Mouse (Mus musculus) heart, postnatal 0 days (tissue): ENCODE measurements around the gene Rhag.

Source experiments
- CTCF ChIP-seq: IDR thresholded peaks from 2 replicates; pipeline ENCODE4 v1.5.1; 2016; ENCODE audit warnings: antibody characterized with exemption, control low read depth, low read depth
- EP300 ChIP-seq: IDR thresholded peaks from 2 replicates; pipeline ENCODE4 v1.6.1; 2016; ENCODE audit warnings: antibody characterized with exemption, low read depth

- TF ChIP-seq EP300 (no peak), CTCF (no peak)
These were observed 64.6 kb downstream of the Rhag start for GRCm38 (mm10) chr17:40875568-40875967.
